Mouse (Mus musculus) brain, embryonic 14.5 days (tissue): ENCODE data around the gene Cdca8. TPM values are rescaled to one million over a fixed set of nuclear protein-coding genes. Genes with fewer than 3 reads are reported as not detected.

Source experiments
- DNase-seq: peaks from one replicate; pipeline ENCODE4 v3.0.0-alpha.2; 2011; ENCODE audit warnings: low read depth
- CTCF ChIP-seq: fragments of 200-500 bp; IDR thresholded peaks from 2 replicates; pipeline ENCODE4 v1.5.1; 2012; ENCODE audit warnings: inconsistent platforms, mild to moderate bottlenecking, moderate library complexity, borderline replicate concordance; ENCODE audit not compliant: insufficient read depth, insufficient read length; ENCODE audit errors: extremely low read depth
- POLR2A ChIP-seq: fragments of 200-500 bp; IDR thresholded peaks from 2 replicates; pipeline ENCODE4 v1.6.1; 2012; ENCODE audit warnings: mild to moderate bottlenecking, inconsistent platforms, borderline replicate concordance; ENCODE audit not compliant: poor library complexity, insufficient read depth, insufficient read length, severe bottlenecking; ENCODE audit errors: extremely low read depth
- polyA plus RNA-seq: library from polyadenylated mRNA; depleted of rRNA; stranded (reverse); fragments of >200 nt; gene quantifications from 2 replicates; pipeline ENCODE4 v1.2.3, GENCODE M21; 2012

The Cdca8 gene
- polyA plus RNA-seq, 1 experiment, result 29.5 TPM

GRCm38 (mm10) chr4:124950181-124951035 lies 11.3 kb upstream of the Cdca8 start:
- TF ChIP-seq CTCF (no peak), POLR2A (no peak)
- no peak for DNase-seq

DNA sequence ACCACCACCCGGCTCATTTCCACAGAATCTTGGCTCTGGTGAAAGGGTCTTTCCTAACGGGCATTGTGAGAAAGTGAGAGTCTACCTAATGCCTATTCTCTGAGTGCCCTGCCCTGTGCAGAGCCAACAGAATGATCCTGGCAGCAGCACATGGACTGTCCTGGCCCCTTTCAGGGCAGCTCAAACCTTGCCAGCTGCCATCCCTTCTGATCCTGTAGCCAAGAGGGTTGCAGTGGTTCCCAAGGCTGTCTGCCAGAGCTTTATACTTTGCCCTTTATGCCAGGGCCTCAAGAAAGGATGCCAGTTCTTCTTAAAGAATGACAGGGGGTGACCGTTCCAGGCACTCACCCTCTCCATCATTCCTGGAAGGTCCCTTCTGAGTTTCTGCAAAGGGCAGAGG lies 10.4 kb upstream of the Cdca8 start:
- TF ChIP-seq CTCF, result no peak
- no peak for TF ChIP-seq POLR2A
- DNase-seq, result peak; percentile 70

DNA sequence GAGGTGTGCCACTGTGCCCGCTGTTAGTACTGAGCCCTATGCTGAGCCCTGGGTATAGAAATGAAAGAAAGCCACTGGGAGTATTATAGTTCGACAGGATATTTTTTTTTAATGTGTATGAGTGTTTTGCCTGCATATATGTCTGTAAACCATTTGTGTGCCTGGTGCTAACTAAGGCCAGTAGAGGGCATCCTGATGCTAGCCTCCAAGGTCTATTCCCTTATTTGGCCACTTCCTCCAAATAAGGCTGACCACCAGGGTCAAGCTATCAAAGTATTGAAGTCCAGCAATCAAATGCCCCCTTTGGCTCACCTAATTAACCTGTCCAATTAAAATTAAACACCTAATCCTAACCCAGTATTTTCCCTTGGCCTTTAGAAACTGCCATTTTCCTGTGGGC lies 5.8 kb upstream of the Cdca8 start:
- DNase-seq, result peak; percentile 11
- TF ChIP-seq CTCF (peak; percentile 20; the same call in 1 of the 2 replicates), POLR2A (no peak)

GRCm38 (mm10) chr4:124943781-124944180 lies 4.7 kb upstream of the Cdca8 start:
- TF ChIP-seq POLR2A, result no peak
- no peak for TF ChIP-seq CTCF
- DNase-seq, result no peak

GRCm38 (mm10) chr4:124943022-124943421 lies 3.9 kb upstream of the Cdca8 start:
- DNase-seq, result peak; percentile 82
- TF ChIP-seq CTCF, result peak; percentile 98
- TF ChIP-seq POLR2A, result no peak

DNA sequence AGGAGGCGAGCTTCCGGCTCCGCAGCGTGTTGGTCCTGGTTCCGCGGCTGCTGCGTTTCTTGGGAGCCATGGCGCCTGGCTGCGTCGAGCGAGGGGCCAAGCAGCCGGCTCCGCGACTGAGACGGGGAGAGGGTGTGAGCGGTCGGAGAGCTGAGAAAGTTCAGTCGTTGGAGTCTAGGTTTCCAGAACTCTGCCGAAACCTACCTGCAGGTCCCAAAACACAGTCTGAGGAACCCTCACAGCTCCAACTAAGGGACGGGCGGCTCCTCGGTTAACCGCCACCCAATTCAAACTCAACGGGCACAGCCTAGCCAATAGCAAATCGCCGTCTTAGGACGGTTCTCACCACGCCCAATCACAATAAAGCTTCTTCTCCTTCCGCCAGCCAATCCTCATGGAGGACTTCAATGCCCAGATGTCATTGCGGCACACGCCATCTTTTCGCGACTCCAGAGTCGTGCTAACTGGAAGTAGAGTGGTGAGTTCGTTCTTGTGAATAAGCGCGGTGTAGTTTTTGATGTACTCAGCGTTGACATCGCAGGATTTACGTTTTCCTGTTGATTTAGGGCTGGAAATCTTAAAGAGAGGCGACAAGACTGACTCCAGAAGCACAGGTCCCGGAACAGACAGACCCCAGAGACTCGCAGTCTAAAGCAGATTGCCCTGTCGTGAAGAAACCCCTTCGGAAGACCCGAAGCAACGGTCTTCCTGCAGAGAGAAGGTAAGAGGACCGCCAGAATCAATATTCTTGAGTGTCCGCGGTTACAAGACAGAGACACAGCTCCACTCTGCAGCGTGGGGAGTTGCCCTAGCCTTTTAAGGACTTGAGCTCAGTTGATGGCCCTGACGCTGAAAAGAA lies 2.3 kb downstream of the Cdca8 start, which contains the start of gene 9930104L06Rik:
Gene 9930104L06Rik (plus strand): TSS at position 436 of the 859 bp plus-strand sequence.
- no peak for TF ChIP-seq CTCF
- no peak for TF ChIP-seq POLR2A
- peak; percentile 100 for DNase-seq

DNA sequence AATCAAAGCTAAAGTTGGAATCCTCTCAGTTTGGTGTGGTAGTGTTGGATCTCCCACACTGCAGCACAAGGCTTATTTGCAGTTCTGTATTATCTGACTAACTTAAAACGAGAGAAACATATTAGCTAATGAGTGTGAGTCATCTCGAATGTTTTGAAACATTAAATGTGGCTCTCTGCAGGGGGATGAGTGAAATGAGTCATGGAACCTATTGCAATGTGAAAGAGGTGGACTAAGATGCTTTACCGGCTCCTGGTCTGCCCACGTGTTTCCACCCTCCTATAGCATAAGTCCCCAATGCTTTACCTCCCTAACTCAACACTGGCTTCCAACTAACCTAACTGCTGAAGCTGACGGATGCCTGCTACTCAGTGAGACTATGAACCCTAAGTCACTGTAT lies 11.0 kb downstream of the Cdca8 start:
- TF ChIP-seq POLR2A, result no peak
- no peak for TF ChIP-seq CTCF

DNA sequence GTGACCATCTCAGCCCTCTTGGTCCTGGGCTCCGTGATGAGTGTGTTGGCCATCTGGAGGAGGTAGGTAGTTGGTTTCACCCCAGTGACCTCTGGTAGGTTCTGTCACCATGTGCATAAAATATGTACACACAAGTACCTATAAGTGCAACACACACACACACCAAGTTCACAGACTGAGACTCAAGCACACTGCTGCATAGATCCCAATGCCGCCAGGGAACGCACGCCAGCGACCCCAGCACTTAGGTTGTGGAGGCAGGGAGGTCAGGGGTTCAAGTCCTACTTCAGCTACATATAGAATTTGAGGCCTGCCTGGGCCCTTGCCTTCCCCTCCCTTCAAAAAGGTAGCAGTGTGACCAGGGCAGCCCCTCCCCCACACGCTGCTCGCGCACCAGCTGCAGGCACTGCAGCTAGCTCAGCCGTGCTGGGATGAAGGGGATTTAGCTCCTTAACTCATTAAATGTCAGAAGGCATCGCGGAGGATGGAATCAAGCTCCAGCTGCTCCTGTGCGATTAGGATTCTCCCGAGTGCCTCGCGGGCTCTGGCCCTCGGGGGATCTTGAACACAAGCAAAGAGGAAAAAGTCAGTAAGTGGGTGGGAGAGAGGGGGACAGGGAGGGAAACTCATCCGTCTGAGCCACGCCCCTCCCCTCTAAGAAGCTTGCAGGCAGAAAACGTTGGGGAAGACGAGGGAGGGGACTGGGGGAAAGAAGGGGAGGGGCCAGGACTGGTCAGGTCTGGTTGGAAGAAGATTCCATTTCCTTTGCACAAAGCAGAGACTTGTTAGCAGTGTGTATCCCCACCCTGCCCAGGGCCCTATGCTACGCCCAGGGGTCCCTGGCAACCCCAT lies 32.9 kb downstream of the Cdca8 start:
- DNase-seq, result peak; percentile 94
- no peak for TF ChIP-seq CTCF
- no peak for TF ChIP-seq POLR2A

More for the DNA sequence above, 11.0 kb downstream of the Cdca8 start:
- no peak for DNase-seq

GRCm38 (mm10) chr4:124905417-124905816 lies 33.7 kb downstream of the Cdca8 start:
- DNase-seq, result peak; percentile 17
- TF ChIP-seq POLR2A, result no peak
- no peak for TF ChIP-seq CTCF

DNA sequence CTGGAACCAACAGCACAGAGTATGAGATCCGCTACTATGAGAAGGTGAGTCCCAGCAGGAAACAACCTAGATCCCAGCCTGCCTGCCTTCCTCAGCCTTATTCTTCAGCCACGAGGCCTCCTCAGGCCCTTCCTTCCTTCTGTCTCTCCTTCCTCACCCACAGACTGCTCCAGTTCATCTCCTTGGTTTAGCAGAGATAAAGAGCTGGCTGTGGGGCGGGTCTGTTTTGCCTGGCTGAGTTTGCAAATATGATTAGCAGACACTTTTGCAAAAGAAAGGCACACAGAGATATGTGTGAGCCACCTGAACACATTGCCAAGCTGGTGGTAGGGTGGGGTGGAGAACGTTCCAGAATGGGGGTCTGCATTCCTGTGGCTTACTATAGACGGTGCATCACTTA lies 39.2 kb downstream of the Cdca8 start:
- TF ChIP-seq POLR2A, result no peak
- TF ChIP-seq CTCF, result no peak
- DNase-seq, result no peak
